Mouse (Mus musculus): ENCODE measurements around the gene Myh10. TPM values are rescaled to one million over a fixed set of nuclear protein-coding genes. Genes with fewer than 3 reads are reported as not detected.

The Myh10 gene
- polyA plus RNA-seq, 1 experiment from 2014 or later, result 145 TPM

DNA sequence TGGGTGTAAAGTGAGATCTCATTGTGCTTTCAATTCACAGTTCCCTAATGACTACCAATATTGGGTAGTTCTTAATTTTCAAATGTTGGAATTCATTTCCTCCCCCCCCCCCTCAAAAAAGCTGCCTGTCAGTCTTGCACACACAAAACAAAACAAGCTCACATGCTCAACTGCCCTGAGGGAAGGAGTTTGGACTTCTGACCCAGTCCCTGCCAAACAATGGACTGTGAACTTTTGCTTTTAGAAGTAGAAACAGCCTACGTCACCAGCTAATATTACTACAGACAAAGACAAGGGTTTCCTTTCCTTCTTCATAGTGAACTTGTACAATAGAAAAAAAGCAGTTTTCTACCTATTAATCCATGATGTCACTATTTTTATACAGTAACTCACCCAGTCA is 2.1 kb upstream of the Myh10 start:
- Histone ChIP-seq H3K9me3 (ENCODE audit: control insufficient read depth, low read length) (no peaks in the 10 kb centered on the region), H3K27ac (ENCODE audit: low read depth, low read length) (no peak overlapping the region), H3K36me3 (ENCODE audit: control insufficient read depth, insufficient read depth, low read length) (no peaks in the 10 kb centered on the region), H3K27me3 (ENCODE audit: control insufficient read depth, insufficient read depth, low read length) (no peaks in the 10 kb centered on the region), H3K4me2 (replicated peaks; ENCODE audit: low read depth, low read length) (no peak overlapping the region), H3K4me1 (ENCODE audit: control insufficient read depth, insufficient read depth, low read length) (peaks cover 7% of the 10 kb centered on the region), H3K4me3 (ENCODE audit: low read length) (no peak overlapping the region), H3K9ac (ENCODE audit: low read depth, low read length) (no peak overlapping the region)
- no peak for ATAC-seq (ENCODE audit: low FRiP score, low TSS enrichment)
- WGBS, result 71% methylated on average over 1 of the region's 1 CpGs

DNA sequence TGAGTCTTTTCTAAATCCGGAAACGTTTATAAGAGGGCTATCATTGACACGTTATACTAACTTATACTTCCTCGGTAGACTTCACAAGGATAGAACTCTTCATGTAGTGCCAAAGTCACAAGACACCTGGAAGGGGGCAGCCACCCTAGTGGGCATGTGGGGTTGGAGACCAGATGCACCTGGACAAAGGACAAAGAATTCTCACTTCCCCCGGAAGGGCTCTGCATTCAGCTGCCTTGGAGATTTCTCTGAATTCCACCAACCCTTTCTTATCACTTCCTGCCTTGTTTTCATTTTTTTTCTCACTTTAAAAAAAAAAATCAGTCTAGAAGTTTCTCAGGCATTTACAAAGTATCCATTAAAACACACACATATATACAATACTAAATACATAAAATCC is 894 bp upstream of the Myh10 start:
- Histone ChIP-seq H3K9ac (ENCODE audit: low read depth, low read length) (no peak overlapping the region), H3K9me3 (ENCODE audit: control insufficient read depth, low read length) (no peaks in the 10 kb centered on the region), H3K27me3 (ENCODE audit: control insufficient read depth, insufficient read depth, low read length) (no peaks in the 10 kb centered on the region), H3K4me2 (replicated peaks; ENCODE audit: low read depth, low read length) (no peak overlapping the region; the same call in 1 of the 2 replicates), H3K4me1 (ENCODE audit: control insufficient read depth, insufficient read depth, low read length) (peaks cover 11% of the 10 kb centered on the region), H3K4me3 (ENCODE audit: low read length) (no peak overlapping the region), H3K36me3 (ENCODE audit: control insufficient read depth, insufficient read depth, low read length) (no peaks in the 10 kb centered on the region), H3K27ac (ENCODE audit: low read depth, low read length) (no peak overlapping the region)
- no peak for ATAC-seq (ENCODE audit: low FRiP score, low TSS enrichment)
- 78% methylated on average over 5 of the region's 5 CpGs for WGBS

DNA sequence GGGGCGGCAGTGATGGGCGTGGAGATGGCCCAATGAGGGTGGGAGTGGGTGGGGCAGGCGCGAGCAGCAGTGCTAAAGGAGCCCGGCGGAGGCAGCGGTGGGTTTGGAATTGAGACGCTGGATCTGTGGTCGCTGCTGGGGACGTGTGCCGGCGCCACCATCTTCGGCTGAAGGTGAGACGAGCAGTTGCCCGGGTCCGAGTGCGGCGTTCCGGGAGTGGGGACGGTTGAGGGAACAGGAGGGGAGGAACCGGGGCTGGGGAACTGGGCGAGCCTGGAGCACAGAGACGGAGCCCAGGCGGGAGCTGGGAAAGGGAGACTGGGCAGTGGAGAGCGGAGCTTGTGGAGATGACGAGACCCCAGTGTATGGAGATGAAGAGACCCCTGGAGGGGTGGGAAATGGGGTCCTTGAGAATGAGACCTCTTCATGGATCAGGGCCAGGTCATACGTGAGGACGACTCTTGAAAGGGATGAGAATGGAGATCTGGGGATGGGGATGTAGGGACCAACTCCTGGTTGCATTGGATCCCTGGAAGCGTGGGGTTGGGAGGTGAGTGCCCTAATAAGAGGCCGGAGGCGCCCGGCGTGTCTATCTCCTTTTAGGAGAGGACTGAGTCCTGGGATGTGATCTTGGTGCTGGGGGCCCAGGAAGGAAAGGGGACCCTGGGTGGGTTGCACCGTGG is 792 bp downstream of the Myh10 start:
- Histone ChIP-seq H3K9ac (ENCODE audit: low read depth, low read length) (peak overlapping the region; percentile 91), H3K4me2 (replicated peaks; ENCODE audit: low read depth, low read length) (peak overlapping the region; percentile 88), H3K4me1 (ENCODE audit: control insufficient read depth, insufficient read depth, low read length) (peaks cover 11% of the 10 kb centered on the region), H3K9me3 (ENCODE audit: control insufficient read depth, low read length) (no peaks in the 10 kb centered on the region), H3K4me3 (ENCODE audit: low read length) (peak overlapping the region; percentile 82), H3K27ac (ENCODE audit: low read depth, low read length) (peak overlapping the region; percentile 90), H3K36me3 (ENCODE audit: control insufficient read depth, insufficient read depth, low read length) (no peaks in the 10 kb centered on the region), H3K27me3 (ENCODE audit: control insufficient read depth, insufficient read depth, low read length) (no peaks in the 10 kb centered on the region)
- no peak for ATAC-seq (ENCODE audit: low FRiP score, low TSS enrichment)
- WGBS, result under 1% methylated on average over 34 of the region's 34 CpGs

DNA sequence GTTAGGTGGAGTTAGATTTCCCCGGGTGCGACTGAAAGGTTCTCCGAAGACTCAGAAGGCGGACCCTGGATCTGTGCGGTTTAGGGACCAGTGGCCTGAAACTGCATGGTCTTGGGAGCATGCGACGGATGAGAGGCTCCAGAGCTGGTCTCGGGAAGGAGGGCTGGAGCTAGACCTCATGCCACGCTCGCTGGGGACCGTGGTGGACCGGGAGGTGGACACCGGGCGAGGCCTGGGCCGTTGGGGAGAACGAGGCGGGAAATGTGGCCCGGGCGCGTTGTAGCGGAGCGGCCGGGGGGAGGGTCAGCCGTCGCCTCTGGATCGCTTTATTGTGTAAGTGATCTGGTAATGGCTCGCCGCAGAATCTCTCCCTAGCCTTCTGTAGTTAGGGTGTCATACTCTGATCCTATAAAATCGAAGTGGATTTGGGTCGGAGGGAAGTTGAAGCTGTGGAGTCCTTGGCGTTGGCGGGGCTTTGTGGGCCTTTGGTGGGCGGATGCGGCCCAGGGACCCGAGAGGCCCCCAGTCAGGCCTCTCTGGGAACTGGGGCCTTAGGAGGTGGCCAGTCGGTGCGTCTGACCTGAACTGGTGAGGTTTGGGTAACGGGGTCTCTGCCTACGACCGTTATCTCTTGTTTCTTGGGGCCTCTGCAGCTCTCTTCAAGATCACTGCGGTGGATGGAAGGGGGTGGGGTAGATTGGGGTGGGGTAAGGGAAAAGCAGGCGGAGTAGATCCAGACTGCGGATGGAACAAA is 1.5 kb downstream of the Myh10 start:
- Histone ChIP-seq H3K27ac (ENCODE audit: low read depth, low read length) (peak overlapping the region; percentile 90), H3K4me1 (ENCODE audit: control insufficient read depth, insufficient read depth, low read length) (peaks cover 11% of the 10 kb centered on the region), H3K4me2 (replicated peaks; ENCODE audit: low read depth, low read length) (peak overlapping the region; percentile 88), H3K9me3 (ENCODE audit: control insufficient read depth, low read length) (no peaks in the 10 kb centered on the region), H3K9ac (ENCODE audit: low read depth, low read length) (peak overlapping the region; percentile 91), H3K36me3 (ENCODE audit: control insufficient read depth, insufficient read depth, low read length) (no peaks in the 10 kb centered on the region), H3K4me3 (ENCODE audit: low read length) (peak overlapping the region; percentile 82), H3K27me3 (ENCODE audit: control insufficient read depth, insufficient read depth, low read length) (no peaks in the 10 kb centered on the region)
- no peak for ATAC-seq (ENCODE audit: low FRiP score, low TSS enrichment)
- under 1% methylated on average over 43 of the region's 43 CpGs for WGBS

DNA sequence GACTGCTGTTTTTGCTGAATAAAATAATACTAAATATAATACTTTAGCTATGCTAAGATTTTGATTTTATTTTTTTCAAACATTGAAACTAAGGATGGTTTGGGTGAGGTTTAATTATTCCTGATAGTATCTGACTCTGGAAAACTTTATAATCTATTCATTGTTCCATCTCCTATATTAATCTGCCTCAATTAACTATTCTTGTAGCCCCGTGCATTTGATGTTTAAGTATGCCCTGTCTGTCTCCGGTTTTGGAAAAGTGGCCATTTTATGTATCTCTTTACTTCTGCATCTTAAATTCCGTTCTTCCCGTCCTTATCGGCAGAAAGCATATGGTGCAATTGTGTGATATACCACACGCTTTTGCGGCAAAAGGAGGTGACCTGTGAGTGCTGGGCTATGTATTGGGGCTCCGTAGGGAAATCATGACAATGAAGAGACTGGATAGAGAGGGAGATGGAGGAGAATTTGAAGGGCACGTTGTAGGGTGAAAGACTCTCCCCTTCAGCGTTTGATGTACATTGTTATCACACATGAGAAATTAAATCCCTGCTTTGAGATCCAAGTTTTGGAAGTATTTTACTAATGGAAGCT is 2.2 kb downstream of the Myh10 start:
- H3K27me3 ChIP-seq (ENCODE audit: control insufficient read depth, insufficient read depth, low read length), result no peaks in the 10 kb centered on the region
- 12% methylated on average over 10 of the region's 10 CpGs for WGBS
- peak overlapping the region; percentile 91 for H3K9ac ChIP-seq (ENCODE audit: low read depth, low read length)
- H3K27ac ChIP-seq (ENCODE audit: low read depth, low read length), result 0 out of 2 replicates have a peak overlapping the region, but pooled peaks have one; percentile 90
- peaks cover 11% of the 10 kb centered on the region for H3K4me1 ChIP-seq (ENCODE audit: control insufficient read depth, insufficient read depth, low read length)
- H3K4me2 ChIP-seq (replicated peaks; ENCODE audit: low read depth, low read length), result peak overlapping the region; percentile 88
- ATAC-seq (ENCODE audit: low FRiP score, low TSS enrichment), result no peak
- H3K4me3 ChIP-seq (ENCODE audit: low read length), result peak overlapping the region; percentile 82
- no peaks in the 10 kb centered on the region for H3K9me3 ChIP-seq (ENCODE audit: control insufficient read depth, low read length)
- no peaks in the 10 kb centered on the region for H3K36me3 ChIP-seq (ENCODE audit: control insufficient read depth, insufficient read depth, low read length)

DNA sequence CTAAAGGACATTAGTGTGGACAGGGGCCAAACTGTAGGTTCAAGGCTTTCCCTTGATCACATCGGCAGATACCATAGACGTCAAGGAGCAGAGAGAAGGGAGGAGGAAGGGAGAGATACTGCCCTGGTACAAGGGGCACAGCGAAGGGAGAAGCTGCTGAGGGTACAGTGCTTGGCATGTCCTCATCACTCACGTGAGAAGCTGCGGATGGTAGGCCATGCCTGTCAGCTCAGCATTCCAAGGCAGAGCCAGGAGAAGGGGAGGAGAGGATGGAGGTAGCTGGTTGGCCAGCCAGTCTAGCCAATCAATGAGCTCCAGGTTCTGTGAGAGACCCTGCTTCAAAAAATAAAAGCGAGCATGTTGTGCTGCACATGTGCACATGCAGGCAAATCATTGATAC is 11.0 kb downstream of the Myh10 start:
- no peak overlapping the region for H3K4me2 ChIP-seq (replicated peaks; ENCODE audit: low read depth, low read length)
- peaks cover 8% of the 10 kb centered on the region; the same call in 1 of the 2 replicates for H3K9me3 ChIP-seq (ENCODE audit: control insufficient read depth, low read length)
- 0 out of 2 replicates have a peak, but pooled peaks cover 3% of the 10 kb centered on the region for H3K4me1 ChIP-seq (ENCODE audit: control insufficient read depth, insufficient read depth, low read length)
- H3K27ac ChIP-seq (ENCODE audit: low read depth, low read length), result no peak overlapping the region
- ATAC-seq (ENCODE audit: low FRiP score, low TSS enrichment), result no peak
- no peaks in the 10 kb centered on the region for H3K27me3 ChIP-seq (ENCODE audit: control insufficient read depth, insufficient read depth, low read length)
- peaks cover 67% of the 10 kb centered on the region for H3K36me3 ChIP-seq (ENCODE audit: control insufficient read depth, insufficient read depth, low read length)
- H3K4me3 ChIP-seq (ENCODE audit: low read length), result no peak overlapping the region
- H3K9ac ChIP-seq (ENCODE audit: low read depth, low read length), result no peak overlapping the region
- 91% methylated on average over 6 of the region's 6 CpGs for WGBS

DNA sequence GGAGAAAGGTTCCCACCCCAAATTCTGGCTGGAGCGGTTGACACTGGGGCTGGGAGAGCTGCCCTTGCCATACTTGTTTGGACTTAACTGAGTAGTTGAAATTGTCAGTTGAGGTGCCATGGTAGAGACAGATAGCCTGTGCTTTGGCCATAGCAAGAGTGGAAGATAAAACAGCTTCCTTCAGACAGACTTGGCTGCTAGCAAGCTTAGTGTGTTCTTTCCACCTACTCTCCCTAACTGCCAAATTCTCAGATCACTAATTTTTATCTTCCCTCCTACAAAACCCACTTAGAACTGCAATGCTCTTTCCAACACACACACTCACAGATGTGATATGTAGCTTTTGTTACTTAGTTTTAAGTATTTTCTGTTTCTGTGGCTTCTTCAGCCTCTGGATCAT is 12.0 kb downstream of the Myh10 start:
- Histone ChIP-seq H3K4me2 (replicated peaks; ENCODE audit: low read depth, low read length) (no peak overlapping the region), H3K9ac (ENCODE audit: low read depth, low read length) (no peak overlapping the region), H3K9me3 (ENCODE audit: control insufficient read depth, low read length) (peaks cover 8% of the 10 kb centered on the region; the same call in 1 of the 2 replicates), H3K36me3 (ENCODE audit: control insufficient read depth, insufficient read depth, low read length) (peaks cover 67% of the 10 kb centered on the region), H3K27me3 (ENCODE audit: control insufficient read depth, insufficient read depth, low read length) (no peaks in the 10 kb centered on the region), H3K4me1 (ENCODE audit: control insufficient read depth, insufficient read depth, low read length) (0 out of 2 replicates have a peak, but pooled peaks cover 3% of the 10 kb centered on the region), H3K27ac (ENCODE audit: low read depth, low read length) (no peak overlapping the region), H3K4me3 (ENCODE audit: low read length) (no peak overlapping the region)
- ATAC-seq (ENCODE audit: low FRiP score, low TSS enrichment), result no peak
- 96% methylated on average over 1 of the region's 1 CpGs for WGBS

DNA sequence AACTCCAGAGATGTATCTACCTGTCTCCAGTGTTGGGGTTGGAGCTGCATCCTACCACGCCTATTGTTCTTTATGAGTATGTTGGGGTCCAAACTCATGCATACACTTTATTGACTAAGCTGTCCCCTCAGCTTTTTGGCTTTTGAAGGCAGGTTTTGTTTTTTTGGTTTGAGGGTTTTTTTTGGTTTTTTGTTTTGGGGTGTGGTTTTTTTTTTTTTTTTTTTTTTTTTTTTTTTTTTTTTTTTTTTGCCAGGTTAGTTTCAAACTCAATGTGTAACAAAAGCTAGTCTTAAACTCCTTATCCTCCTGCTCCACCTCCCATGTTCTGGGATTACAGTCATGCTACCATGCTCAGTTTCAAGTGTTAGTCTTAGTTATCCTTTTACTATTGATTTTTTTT is 12.9 kb downstream of the Myh10 start:
- H3K27ac ChIP-seq (ENCODE audit: low read depth, low read length), result no peak overlapping the region
- H3K27me3 ChIP-seq (ENCODE audit: control insufficient read depth, insufficient read depth, low read length), result no peaks in the 10 kb centered on the region
- no peak for ATAC-seq (ENCODE audit: low FRiP score, low TSS enrichment)
- 100% methylated on average over 1 of the region's 1 CpGs for WGBS
- peaks cover 63% of the 10 kb centered on the region for H3K36me3 ChIP-seq (ENCODE audit: control insufficient read depth, insufficient read depth, low read length)
- H3K4me2 ChIP-seq (replicated peaks; ENCODE audit: low read depth, low read length), result no peak overlapping the region
- no peak overlapping the region for H3K4me3 ChIP-seq (ENCODE audit: low read length)
- 0 out of 2 replicates have a peak, but pooled peaks cover 3% of the 10 kb centered on the region for H3K4me1 ChIP-seq (ENCODE audit: control insufficient read depth, insufficient read depth, low read length)
- peaks cover 8% of the 10 kb centered on the region; the same call in 1 of the 2 replicates for H3K9me3 ChIP-seq (ENCODE audit: control insufficient read depth, low read length)
- H3K9ac ChIP-seq (ENCODE audit: low read depth, low read length), result no peak overlapping the region
